Mouse (Mus musculus): ENCODE results near the gene Fgf9.

- TF ChIP-seq CTCF (IDR thresholded peaks at IDR 0.05; ENCODE audit: borderline replicate concordance, insufficient read depth, low read length): no peak
- no peak for TF ChIP-seq POLR2A (IDR thresholded peaks at IDR 0.05; ENCODE audit: low read depth, low read length)
Measured at GRCm38 (mm10) chr14:58076726-58077255, 6.4 kb downstream of the Fgf9 start.
